Mouse (Mus musculus) adrenal gland, postnatal 36 days (tissue): Measurements from ENCODE around the gene Stac3. TPM values are rescaled to one million over a fixed set of nuclear protein-coding genes. Genes with fewer than 3 reads are reported as not detected.

Experiments used
- DNase-seq, 2 experiments: peaks; one replicate each; pipeline ENCODE4 v3.0.0; 2021; ENCODE audit warnings: mixed read lengths in 1 of 2
- total RNA-seq, 2 experiments: library from RNA; stranded (reverse); gene quantifications; 2 replicates each; pipeline ENCODE4 v1.2.3; 2021

The Stac3 gene
- total RNA-seq, 2 experiments from 2014 or later, result 2.2 to 3.4 TPM

DNA sequence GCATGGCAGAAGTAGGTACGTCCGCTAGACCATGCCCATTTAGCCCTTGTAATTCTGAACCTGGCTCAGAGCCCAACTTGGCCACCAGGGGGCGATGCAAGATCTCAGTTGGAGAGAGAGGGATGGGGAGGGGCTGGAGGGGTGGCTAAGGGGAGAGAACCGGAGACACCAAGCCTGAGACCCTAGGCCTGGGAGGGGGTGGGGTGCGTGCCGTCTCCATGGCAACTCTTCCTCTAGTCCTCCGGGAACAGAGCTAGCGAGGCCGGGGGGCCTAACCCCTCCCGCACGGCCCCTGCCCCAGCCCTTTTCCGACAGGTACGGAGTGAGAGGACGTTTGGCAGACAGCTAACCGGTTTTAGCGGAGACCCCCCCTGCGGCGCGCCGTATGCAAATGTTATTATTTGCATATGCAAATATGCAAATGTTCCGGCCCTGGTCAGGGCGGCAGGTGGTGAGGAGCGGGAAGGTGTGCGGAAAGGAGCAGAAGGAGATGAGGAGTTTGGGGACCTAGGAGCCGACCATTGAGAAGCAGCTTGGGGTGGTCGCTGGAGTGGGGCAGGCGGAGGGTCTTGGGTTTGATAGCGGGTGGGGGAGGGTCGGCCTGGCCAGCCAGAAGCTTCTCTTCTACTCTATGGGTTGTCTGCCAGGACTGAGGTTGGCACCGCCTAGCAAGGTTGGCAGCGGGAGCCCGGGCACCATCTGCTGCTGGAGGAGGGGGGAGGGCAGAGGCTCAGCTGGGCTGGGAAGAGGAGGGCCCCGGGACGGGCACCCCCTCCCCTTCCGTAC lies 7.8 kb downstream of the Stac3 start:
- DNase-seq, result peak; percentile 83 to 88

DNA sequence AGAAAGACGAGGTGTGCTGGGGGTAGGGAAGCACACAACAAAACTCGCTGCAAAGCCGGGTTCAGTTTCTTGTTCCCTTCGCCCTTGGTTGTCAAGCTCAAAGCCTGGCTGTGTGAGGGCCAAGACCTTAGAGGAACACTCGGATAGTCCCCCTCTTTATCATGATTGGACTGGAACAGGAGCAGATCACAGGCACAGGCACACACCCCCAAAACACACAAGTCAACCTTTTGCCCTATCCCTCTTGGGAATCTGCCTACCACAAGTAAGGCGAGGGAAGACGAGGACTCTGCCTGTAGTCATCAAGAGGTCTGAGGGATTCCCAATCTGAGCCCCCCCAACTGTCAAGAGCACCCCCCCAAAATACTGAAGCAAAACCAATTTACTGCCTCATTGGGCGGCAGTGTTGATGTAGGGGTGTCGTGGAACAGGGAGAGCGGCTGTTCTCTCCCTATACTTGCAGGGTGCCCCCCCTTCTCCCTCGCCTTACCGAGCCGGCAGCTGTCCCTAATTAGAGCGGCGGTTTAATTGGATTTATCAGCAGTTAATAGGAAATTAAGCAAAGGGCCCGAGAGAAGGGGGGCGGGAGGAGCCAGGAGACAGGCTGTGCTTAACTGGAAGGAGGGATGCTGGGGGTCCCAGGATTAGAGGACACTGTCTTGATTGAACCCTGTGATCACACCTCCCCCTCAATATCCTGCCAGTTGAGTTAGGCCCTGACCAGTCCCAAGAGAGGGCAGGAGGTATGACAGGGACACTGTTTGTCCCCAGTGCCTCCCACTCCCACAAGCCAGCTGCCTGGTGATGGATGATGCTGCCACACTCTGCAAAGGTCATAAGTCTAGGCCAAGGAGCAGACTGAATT lies 8.6 kb downstream of the Stac3 start:
- DNase-seq, result no peak

DNA sequence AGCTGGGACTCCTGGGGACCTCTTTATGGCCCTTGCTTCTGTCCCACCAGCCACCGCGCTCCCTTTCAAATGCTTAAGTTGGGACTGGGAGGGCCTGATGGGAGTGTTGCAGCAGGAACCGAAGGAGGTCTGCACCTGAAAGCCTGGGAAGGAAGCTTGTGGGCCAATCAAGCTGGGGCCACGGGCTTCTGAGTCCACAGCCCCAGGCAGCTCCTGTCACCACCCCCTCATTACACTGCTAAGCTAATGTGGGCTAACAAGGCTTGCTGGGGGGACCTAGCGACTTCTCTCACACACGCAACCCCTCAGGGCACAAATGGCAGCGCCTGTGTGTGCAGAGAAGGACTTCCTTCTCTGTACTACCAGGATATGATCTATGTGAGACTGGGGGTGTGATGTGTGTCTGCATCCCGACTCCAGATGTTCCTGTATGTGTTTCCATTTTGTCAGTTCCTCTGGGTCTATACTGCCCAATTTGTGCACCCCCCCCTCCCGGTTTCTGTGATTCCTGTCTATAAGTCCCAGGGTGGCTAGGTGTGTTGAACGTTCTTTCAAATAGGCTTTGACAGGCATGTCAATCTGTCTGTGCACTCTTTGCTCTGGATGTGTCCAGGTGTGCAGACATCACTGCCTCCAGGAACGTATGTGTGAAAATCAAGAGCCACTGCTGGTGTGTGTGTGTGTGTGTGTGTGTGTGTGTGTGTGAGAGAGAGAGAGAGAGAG lies 9.6 kb downstream of the Stac3 start:
- DNase-seq, result no peak

DNA sequence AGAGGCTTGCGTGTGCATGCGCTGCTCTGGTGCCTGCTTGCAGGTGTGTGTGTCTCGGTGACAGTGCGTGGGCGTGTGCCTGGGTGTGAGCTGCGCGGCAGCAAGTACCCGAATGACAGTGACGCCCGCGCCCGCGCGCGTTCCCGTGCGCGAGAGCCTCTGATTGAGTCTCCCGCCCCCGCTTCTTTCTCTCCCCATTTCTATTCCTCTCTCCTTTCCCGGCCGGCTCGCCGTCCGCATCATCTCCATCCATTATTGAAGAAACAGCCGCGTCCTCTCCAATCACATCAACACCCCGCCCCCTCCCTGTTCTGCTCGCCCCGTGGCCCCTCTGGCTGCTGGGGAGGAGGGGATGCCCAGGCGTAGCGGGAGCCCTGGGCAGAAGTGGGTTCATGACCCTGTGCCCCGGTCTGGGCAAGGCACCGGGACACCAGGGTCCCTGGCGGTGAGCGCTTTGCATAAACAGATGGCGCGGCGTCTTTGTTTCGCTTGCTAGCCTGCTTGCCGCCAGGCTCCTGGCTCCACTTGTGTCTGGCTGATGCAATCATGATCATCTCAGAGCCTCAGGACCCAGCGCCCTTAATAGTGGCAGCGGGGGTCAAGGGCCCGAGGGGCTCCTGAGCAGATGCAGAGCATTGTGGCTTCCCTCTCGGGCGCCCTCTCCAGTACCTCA lies 10.3 kb downstream of the Stac3 start:
- DNase-seq, result peak; percentile 37 to 53

DNA sequence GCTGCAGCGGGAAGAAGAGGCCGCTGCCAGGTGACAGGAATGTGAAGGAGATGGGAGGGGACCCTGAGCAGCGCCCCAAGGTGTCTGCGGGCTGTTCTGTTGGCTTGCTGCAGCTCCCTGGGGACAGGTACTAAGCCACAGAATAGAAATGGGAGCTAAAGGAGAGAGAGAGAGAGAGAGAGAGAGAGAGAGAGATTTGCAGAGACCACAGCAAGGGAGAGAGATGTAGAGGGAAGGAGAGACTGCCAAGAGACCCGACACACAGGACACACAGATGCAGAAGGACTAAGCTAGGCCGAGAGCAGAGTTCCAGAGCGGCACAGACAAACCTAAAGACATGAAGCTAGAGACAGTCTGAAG lies 10.8 kb downstream of the Stac3 start:
- no peak for DNase-seq

DNA sequence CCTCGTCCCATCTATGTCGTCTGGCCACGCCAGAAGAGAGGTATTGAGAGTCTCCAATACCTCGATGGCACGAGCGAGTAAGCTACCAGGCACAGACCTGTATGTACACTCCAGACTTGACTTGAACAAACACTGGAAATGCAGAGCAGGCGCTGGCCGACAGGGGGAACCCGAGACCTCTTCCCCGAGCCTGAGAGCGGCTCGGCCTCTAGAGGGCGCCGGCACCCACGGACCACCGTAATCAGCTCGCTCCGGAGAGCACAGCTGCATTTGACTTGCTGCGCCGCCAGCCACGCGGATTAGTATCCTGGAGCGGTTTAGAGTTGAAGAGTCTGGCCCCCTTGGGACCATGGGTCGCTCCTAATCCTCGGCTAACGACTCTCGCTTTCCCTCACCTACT lies 11.3 kb downstream of the Stac3 start:
- DNase-seq, result peak; percentile 94 to 95

DNA sequence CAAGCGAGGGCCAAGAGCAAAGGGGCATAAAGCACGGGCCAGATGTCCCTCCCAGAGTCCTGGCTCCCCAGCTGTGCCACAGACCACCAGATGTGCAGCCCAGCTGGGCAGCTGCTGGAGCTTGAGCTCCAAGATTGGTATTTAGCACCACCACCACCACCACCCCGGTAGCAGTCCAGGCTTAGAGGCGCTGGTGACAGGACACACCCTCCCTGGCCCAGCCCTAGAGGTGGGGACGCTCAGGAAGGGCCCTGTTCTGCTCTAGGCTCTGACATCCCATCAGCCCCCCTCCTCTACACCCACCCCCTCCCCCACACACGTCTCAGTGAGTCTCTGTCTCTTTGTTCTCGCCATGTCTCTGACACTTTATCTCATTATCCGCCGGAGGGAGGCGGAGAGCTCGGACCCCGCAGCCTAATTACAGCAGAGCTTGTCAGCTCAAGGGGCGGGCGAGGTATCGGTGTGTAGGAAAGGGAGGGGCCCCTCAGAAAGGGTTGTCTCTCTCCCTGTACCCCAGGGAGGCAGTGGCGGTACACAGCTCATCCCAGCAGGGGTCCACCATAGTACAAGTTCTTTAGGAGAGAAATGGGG lies 12.1 kb downstream of the Stac3 start:
- no peak for DNase-seq

DNA sequence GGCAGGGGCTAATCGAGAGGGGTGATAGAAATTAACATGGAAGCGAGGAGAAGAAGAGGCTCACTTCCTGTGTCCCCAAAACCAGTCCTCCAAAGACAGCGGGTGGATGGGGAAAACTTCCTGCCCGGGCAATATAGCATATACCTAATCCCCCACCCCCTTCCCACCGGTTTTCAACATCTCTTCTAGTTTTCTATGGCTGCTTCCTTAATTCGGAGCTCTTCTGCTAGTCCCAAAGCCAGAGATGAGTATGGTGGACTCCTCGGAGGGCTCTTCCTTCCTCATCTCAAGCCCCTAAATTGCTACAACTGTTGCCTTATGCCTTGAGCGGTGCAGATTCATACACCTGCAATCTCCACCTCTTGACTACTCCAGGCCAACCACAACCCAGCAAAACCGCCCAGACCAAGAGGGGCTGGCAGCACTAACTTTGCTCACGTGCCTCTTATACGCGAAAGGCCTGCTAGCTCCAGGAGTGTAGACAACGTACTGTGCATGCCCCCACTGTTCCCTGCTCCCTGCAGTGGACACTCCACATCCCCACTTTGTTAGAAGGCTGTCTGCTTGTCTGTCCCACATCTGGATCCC lies 12.7 kb downstream of the Stac3 start:
- DNase-seq, result no peak

DNA sequence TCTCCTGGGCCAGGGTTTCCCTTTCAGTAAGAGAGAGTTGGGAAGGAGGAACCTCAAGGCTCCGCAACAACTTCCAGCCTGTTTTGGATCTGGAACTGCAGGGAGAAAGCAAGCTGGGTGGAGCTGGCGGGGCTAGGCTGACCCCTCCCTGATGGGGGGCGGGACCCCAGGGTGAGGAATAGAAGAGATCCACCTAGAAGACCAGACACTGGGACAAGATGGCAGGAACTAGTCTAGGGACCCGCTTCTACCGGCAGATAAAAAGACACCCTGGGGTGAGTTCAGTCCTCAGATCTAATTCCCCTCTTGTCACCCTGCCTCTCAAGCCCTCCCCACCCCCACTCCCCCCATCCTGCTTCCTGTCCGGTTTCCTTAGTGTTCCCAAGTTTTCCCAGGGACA lies 13.3 kb downstream of the Stac3 start, which contains the start of gene Ndufa4l2:
Gene Ndufa4l2 (plus strand): TSS at position 204 of the 400 bp plus-strand sequence.
- peak in 1 of 2 experiments; percentile 43 for DNase-seq

DNA sequence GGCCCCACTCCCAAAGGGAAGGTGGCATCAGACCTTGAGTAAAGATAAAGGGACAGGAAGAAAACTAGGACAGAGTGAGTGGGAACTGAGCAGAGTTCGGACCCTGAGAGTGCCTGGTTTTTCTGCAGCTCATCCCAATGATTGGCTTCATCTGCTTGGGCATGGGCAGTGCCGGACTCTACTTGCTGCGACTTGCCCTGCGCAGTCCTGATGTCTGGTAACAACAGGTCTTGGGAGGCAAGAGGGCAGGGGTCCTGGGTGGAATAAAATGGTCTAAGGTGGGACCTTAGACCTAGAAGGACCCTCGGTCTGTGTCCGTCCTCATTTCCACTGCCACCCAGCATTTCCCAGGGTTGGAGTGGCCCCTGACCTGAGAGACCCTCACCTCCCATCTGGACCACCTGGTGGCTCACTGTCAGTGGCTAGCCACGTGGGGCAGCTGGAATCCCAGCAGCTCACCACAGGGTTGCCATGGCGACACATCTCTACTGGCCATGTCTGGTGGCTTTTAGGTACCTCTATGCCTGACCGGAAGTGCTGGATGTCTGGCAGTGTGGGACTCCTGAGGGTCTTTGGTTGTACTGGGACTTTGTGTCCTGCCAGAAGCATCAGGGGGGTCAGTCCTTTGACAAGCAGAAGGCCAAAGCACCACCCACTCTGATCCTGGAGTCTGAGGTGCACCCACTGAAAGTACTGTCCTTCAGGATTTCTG lies 13.9 kb downstream of the Stac3 start:
- no peak for DNase-seq

DNA sequence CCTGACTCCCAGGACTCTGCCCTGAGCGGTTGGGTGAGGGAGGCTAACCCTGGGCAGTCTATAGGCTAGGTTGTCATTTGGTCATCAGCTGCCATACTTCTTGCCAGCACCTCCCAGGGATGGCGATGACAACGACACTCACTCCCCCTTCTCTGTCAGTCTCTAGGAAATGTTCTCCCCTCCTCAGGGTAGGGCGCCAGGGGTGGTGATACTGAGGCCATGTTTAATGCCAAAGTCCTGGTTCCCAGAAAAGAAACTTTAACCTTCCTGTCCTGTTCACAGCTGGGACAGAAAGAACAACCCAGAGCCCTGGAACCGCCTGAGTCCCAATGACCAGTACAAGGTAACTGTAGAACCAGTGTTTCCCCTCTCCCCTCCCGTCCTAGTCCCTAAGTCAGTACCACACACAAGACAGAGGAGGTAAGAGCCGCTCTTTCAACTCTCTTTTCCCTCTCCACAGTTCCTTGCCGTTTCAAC lies 14.5 kb downstream of the Stac3 start:
- DNase-seq, result no peak

DNA sequence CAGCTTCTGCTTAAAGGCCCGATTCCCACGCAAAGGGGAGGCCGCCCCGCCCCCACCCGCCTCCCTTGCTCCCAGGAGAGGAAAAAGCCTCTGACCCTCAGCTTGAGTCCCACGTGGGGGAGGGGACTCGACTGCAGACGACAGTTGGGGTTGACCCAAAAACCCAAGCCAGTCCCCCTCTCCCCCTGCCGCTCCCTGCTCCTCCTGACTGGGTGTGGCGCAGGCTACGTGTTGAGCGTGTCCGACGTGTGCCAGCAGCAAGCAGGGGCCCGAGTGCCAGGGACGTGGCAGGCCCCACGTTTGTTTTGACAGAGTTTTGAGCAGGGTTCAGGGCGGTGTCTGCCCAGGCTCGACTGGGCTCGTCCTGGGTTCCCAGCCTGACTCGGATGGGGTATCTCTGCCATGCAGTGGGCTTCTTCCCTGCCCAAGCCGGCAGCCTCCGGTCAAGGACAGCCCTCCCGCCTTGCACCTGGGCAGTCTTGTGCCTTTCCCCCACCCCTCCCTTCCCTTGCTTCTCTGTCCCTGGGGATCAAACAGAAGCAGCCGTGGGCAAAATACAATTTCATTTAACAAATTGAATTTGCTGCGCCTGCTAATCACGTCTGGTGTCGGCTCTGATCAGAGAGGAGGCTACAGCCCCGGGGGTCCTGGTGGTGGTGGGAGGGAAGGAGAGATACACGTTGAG lies 15.2 kb downstream of the Stac3 start:
- peak; percentile 29 to 51 for DNase-seq

DNA sequence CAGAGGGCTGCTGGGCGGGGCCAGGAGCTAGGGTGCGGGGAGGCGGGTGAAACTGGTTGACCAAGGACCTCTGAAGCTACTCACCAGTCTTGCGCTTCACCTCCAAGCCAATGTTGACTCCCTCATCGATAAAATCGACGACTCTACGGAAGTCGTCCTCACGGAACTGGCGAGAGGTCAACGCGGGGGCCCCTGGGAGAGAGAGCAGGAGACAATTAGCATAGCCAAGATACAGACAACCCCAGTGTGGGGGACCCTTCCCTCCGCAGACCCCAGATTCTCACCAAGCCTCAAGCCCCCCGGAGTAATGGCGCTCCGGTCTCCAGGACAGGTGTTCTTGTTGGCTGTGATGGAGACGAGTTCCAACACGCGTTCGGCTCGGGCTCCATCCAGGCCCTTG lies 16.5 kb downstream of the Stac3 start:
- DNase-seq, result no peak

DNA sequence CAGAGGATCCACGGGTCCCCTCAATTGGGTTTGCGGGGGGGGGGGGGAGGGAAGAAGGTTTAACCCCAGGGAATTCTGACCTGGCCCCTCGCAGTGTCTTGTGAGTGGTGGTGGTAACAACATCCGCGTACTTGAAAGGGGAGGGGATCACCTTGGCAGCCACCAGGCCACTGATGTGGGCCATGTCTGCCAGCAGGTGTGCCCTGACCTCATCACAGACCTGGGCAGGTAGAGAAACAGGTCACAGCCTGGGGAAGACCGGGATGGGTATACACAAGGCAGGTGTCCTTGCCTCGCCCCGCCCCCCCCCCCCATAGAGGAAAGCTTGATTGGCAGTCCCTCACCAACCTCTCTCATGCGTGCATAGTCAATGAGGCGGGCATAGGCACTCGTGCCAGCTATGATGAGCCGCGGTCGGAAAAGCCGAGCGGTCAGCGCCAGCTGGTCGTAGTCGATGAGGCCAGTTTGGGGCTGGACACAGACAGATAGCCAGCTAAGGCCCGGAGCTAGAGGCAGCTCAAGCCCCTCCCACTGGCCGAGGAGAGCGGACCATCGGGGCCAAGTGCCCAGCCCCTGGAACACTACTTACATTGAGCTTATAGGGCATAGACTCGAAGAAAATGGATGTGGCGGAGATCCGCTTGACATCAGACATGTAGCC lies 17.7 kb downstream of the Stac3 start:
- DNase-seq, result no peak

DNA sequence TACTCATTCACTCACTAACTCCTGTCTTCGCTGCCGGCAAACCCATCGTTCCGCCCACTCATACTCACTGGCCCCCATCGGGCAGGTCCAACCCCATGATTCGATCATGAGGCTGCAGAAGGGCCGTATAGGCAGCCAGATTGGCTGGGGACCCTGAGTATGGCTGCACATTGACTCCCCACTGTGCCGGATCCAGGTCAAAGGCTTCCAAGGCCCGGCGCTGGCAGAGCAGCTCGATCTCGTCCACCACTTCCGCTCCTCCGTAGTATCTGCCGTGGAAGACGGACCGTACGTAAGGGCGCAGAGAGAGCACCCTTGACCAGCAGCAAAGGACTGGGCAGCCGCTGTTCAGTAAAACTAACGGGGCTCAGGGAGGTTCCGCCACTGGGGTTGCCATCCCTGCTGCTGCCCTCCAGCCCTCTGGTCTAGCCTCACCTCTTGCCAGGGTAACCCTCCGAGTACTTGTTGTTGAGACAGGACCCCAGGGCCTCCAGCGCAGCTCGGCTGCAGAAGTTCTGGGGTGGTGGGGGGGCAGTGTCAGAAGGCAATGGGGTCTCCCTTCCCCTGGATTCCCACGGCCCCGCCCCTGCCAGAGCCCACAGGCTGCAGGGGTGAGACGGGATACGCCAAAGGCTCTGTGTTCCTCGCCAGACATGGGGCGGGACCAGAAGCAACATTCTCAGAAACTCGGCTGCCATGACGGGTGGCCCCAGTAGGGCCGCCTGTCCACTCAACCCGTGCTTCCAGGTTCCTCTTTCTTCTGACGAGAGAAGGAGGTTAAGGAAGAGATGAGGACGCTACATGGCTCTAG lies 18.6 kb downstream of the Stac3 start:
- no peak for DNase-seq

DNA sequence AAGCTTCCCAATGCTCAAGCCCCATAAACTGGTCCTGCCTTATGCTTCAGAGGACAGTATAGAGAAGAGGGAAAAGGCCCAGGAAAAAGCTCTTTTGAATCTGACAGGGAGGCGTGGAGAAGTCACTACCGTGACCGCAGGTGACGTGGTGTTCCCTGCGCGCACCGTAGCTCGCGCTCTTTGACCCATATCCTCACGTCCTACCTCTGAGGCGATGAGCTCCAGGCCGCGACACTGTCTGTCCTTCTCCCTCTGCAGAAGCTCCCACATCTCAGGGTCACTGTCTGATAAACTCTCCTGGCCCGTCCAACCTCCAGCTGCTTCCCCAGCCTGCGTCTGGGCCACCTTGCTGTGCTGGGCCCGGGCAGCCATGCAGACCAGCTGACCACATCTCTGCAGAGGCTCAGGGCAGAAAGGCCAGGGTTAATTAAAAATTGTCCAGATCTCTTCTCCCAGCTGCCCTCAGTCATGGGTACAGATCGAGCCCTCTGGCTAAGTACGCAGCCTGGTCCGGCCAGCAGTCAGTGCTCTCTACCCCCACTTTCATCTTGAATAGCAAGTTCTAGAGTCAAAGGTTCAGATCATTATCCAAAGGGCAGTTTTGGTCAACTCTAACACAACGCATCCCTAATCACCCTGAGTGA lies 19.4 kb downstream of the Stac3 start:
- no peak for DNase-seq

DNA sequence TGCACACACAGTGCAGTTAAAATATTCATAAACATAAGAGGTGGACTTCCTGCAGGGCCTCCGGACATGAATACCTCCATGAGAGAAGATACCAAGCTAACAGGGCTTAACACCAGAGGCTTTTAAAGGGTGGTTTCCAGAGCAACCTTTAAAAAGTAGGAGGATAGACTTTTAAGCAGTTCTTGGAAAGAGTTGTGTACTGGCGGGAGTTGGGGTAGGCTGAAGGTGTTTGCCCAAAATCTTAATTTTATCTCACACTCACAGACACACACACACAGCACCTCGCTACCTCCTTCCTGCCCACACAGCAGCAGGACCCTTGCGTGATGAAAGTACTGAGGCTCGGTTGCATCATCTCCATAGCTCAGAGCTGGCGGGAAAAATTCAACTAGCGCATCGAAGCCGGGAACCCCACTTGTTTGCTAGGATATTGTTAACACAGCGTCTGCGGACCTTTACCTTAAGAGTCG lies 20.2 kb downstream of the Stac3 start:
- DNase-seq, result no peak
